Mouse (Mus musculus) ES-Bruce4 (cell line): Measurements from ENCODE around the gene Wars. TPM values are rescaled to one million over a fixed set of nuclear protein-coding genes. Genes with fewer than 3 reads are reported as not detected.
A peak's percentile ranks its signal among the peaks of the same experiment; 100 is the strongest.

ENCODE experiments used
- H3K27ac ChIP-seq: 2 replicates; pipeline ENCODE4 v1.5.1; 2012; ENCODE audit warnings: low read length, inconsistent platforms; ENCODE audit not compliant: insufficient read depth
- H3K27me3 ChIP-seq: 2 replicates; pipeline ENCODE4 v1.6.1; 2012; ENCODE audit warnings: mild to moderate bottlenecking, low read length, inconsistent platforms; ENCODE audit not compliant: control insufficient read depth, poor library complexity, insufficient read depth, severe bottlenecking
- H3K36me3 ChIP-seq: 2 replicates; pipeline ENCODE4 v1.6.1; 2012; ENCODE audit warnings: inconsistent platforms, mild to moderate bottlenecking, low read length, moderate library complexity; ENCODE audit not compliant: control insufficient read depth, poor library complexity, insufficient read depth, severe bottlenecking
- H3K4me1 ChIP-seq: one replicate; pipeline ENCODE4 v1.8.1; 2011; ENCODE audit warnings: low read length; ENCODE audit not compliant: control insufficient read depth, insufficient read depth
- H3K4me3 ChIP-seq: 2 replicates; pipeline ENCODE4 v1.5.1; 2011; ENCODE audit warnings: low read depth, mild to moderate bottlenecking, low read length
- H3K9ac ChIP-seq: 2 replicates; pipeline ENCODE4 v1.6.1; 2012; ENCODE audit warnings: low read depth, mild to moderate bottlenecking, inconsistent platforms; ENCODE audit not compliant: poor library complexity, severe bottlenecking
- H3K9me3 ChIP-seq: replicated peaks from 2 replicates; pipeline ENCODE4 v1.6.1; 2012; ENCODE audit warnings: mild to moderate bottlenecking, low read length, inconsistent platforms; ENCODE audit not compliant: control insufficient read depth, poor library complexity, insufficient read depth, severe bottlenecking
- CTCF ChIP-seq: IDR thresholded peaks from one replicate; pipeline ENCODE4 v1.8.1; 2011; ENCODE audit warnings: low read depth, low read length
- EP300 ChIP-seq: IDR thresholded peaks from 2 replicates; pipeline ENCODE4 v1.6.1; 2011; ENCODE audit warnings: low read depth, low read length; ENCODE audit not compliant: insufficient read depth
- POLR2A ChIP-seq: IDR thresholded peaks from one replicate; pipeline ENCODE4 v1.8.1; 2011; ENCODE audit warnings: low read length; ENCODE audit not compliant: insufficient read depth
- polyA plus RNA-seq: library from polyadenylated mRNA; stranded (reverse); fragments of >200 nt; gene quantifications from 2 replicates; pipeline ENCODE4 v1.2.4, GENCODE M21; 2011; ENCODE audit warnings: low read depth; ENCODE audit not compliant: missing spikeins, insufficient read depth, insufficient read length

Gene Wars
- polyA plus RNA-seq, 1 experiment, result 68.0 TPM

DNA sequence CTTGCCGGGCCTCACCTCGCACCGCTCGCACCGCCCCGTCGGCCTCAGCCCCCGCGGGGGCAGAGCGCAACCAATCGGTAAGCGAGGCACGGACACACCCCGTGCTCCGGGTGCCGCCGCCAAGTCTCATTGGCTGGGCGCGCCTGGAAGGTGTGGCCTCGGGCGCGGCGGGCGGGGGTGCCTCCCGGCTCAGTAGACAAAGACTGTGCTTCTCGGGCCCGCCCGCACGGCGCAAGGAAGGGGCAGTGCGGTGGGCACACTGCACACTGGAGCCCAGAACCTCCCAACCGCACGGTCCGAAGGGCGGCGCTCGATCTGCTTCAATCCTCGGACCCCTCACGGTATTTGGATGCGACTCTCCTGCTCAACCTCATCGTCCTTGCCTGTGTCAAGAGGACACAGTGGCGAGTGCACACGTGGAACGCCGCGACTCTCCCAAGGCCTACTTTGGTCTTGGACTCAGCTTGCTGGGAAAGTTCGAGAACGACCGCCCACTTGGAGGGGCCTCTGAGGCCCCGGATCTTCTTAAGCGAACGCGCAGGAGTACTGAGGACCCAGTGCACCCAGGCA is 58.0 kb downstream of the Wars start, which contains the start of the genes Slc25a29 and Slc25a47:
Gene Slc25a29 (minus strand): TSS at position 44 of the 570 bp plus-strand sequence.
Gene Slc25a47 (plus strand): TSS at position 207 of the 570 bp plus-strand sequence.
- Histone ChIP-seq H3K9ac (peak within 1 kb of the TSS; percentile 65), H3K9me3 (no peaks in the 10 kb centered on the region), H3K27me3 (no peaks in the 10 kb centered on the region), H3K4me3 (peak within 1 kb of the TSS; percentile 82), H3K27ac (no peak within 1 kb of the TSS), H3K4me1 (no peaks in the 10 kb centered on the region), H3K36me3 (no peaks in the 10 kb centered on the region)
- 0 out of 2 replicates have a peak, but pooled peaks have one; percentile 12 for TF ChIP-seq EP300
- TF ChIP-seq POLR2A, result no peak

DNA sequence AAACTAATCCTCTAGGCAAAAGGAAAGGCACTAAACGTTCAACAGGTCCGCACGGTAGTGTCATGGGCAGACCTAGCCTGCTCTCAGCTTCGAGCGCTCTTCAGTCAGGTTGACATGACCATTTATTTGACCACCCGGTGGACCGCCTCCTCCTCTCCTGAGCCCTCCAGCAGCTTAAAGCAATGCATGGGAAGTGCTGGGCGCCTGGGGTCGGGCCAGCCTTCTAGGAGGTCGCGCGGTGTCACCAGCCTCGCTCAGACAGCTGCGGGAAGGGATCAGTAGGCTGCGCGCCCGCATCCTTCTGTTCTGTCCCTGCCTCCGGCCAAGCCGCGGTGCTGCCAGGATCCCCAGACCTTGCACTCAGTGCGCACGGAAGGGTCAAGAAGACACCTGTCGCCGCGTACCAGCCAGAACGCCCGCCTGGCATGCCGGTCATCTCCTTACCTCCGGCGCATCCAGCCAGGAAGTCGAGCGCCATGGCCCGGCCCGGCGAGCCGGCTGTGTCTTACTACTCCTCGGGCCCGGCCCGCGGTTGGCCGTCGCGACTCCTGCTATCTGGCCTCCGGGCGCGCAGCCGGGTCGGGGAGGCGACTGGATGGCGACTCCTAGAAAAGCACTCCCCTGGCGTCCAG is 58.6 kb downstream of the Wars start:
- H3K9me3 ChIP-seq, result no peaks in the 10 kb centered on the region
- H3K4me1 ChIP-seq, result no peaks in the 10 kb centered on the region
- H3K27me3 ChIP-seq, result no peaks in the 10 kb centered on the region
- peak overlapping the region; percentile 62 for H3K4me3 ChIP-seq
- peak overlapping the region; percentile 17 for H3K9ac ChIP-seq
- no peak overlapping the region for H3K27ac ChIP-seq
- TF ChIP-seq EP300 (0 out of 2 replicates have a peak, but pooled peaks have one; percentile 1), CTCF (no peak)
- no peaks in the 10 kb centered on the region for H3K36me3 ChIP-seq

- TF ChIP-seq CTCF (no peak), EP300 (no peak), POLR2A (no peak)
- H3K4me1 ChIP-seq, result no peaks in the 10 kb centered on the region
- H3K4me3 ChIP-seq, result peak overlapping the region; percentile 62; the same call in 1 of the 2 replicates
- H3K27ac ChIP-seq, result no peak overlapping the region
- no peaks in the 10 kb centered on the region for H3K27me3 ChIP-seq
- no peaks in the 10 kb centered on the region for H3K36me3 ChIP-seq
- no peaks in the 10 kb centered on the region for H3K9me3 ChIP-seq
- H3K9ac ChIP-seq, result peak overlapping the region; percentile 17; the same call in 1 of the 2 replicates
These were observed 59.2 kb downstream of the Wars start for GRCm38 (mm10) chr12:108834786-108835185.

- Histone ChIP-seq H3K4me3 (no peak overlapping the region), H3K9me3 (no peaks in the 10 kb centered on the region), H3K27me3 (no peaks in the 10 kb centered on the region), H3K27ac (no peak overlapping the region), H3K4me1 (no peaks in the 10 kb centered on the region), H3K36me3 (no peaks in the 10 kb centered on the region), H3K9ac (no peak overlapping the region)
- TF ChIP-seq POLR2A (no peak), CTCF (no peak), EP300 (no peak)
These were observed 59.6 kb downstream of the Wars start for GRCm38 (mm10) chr12:108834337-108834736.

DNA sequence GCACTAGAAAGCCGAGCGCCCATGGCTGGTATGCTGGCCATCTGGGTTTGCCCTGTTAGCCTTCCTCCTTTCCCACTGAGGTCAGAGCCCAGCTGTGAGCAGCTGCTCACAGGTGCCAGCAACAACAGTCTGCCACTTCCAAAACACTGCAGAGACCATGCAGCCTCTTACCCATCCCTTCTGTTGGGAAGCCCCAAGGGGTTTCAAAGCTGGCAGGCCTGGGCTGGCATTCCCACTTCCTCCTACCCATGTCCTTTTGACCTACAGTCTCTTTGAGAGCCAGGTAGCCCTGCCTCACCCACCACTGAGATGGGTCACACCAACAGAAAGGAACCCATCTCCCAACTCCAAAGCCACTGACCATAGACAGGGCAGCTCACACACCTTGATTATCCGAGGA is 60.6 kb downstream of the Wars start:
- H3K9me3 ChIP-seq, result no peaks in the 10 kb centered on the region
- H3K4me1 ChIP-seq, result no peaks in the 10 kb centered on the region
- H3K36me3 ChIP-seq, result no peaks in the 10 kb centered on the region
- H3K9ac ChIP-seq, result no peak overlapping the region
- H3K27ac ChIP-seq, result no peak overlapping the region
- TF ChIP-seq EP300 (no peak), CTCF (no peak), POLR2A (no peak)
- H3K4me3 ChIP-seq, result no peak overlapping the region
- no peaks in the 10 kb centered on the region for H3K27me3 ChIP-seq

DNA sequence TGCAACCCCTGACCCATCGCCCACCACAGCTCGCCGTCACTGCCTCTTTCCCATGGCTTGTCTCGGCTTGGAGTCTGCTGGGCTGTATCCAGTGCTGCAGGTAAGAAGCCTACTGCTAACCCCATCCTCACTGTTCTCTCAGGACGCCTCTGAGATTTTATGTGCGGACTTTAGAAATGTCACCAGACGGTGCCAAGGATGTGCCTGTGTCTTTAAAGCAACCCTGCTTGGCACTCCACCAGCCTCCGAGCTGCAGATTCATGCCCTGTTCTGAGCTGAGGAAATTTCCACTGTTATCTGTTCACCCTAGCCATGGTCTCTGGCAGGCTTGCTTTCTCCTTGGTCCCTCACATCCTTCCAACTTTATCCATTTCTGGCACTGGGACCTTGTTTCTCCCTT is 61.1 kb downstream of the Wars start:
- Histone ChIP-seq H3K4me3 (no peak overlapping the region), H3K4me1 (no peaks in the 10 kb centered on the region), H3K9ac (no peak overlapping the region), H3K36me3 (no peaks in the 10 kb centered on the region), H3K27ac (no peak overlapping the region), H3K9me3 (no peaks in the 10 kb centered on the region), H3K27me3 (no peaks in the 10 kb centered on the region)
- TF ChIP-seq EP300, result no peak
- TF ChIP-seq CTCF, result no peak
- no peak for TF ChIP-seq POLR2A
